Mouse (Mus musculus) neural tube, postnatal 0 days (tissue): Measurements from ENCODE around the gene Prl5a1. TPM values are rescaled to one million over a fixed set of nuclear protein-coding genes. Genes with fewer than 3 reads are reported as not detected.

Experiments used
- polyA plus RNA-seq: library from polyadenylated mRNA; unstranded; fragments of >200 nt; fragmentation: Nextera tagmentation; extraction: Ambion mirVana; gene quantifications from 2 replicates; pipeline ENCODE4 v1.2.1, GENCODE M21; 2015

The Prl5a1 gene
- not detected in 2 replicates for polyA plus RNA-seq

DNA sequence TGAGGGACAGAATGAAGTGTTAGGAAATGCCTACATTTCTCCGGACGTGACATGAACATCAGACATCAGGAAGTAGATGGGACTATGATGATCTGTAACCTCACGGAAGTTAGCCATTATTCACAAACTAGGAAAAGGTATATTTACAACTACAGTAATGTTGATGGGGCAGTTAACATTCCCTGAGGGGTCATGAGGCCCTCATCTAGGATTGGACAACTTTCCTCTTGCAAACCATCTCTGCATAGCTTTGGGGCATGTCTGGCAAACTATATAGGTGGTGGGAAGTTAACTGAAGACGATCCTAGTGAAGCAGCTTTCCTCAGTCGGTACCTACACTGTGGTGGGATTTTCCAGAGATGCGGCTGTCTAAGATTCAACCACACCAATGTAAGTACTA, at the start of gene Prl5a1:
TSS of gene Prl5a1 (plus strand) at position 301 of the 400 bp plus-strand sequence.

Other genes starting within 250 kb of the Prl5a1 start
- gene Prl4a1, start 126.3 kb upstream of the Prl5a1 start, polyA plus RNA-seq, result not detected in 2 replicates
- gene Gm11361, start 115.0 kb downstream of the Prl5a1 start, polyA plus RNA-seq, result 1.3 and 2.8 TPM in 2 replicates